Mouse (Mus musculus) embryonic fibroblast, embryonic 13.5 days (primary cell): ENCODE data around the gene Bach2. TPM values are rescaled to one million over a fixed set of nuclear protein-coding genes. Genes with fewer than 3 reads are reported as not detected.

ENCODE experiments used
- H3K27ac ChIP-seq: 2 replicates; pipeline ENCODE4 v1.5.1; 2012; ENCODE audit warnings: low read length, control low read depth, inconsistent platforms; ENCODE audit not compliant: insufficient read depth
- H3K4me1 ChIP-seq: 2 replicates; pipeline ENCODE4 v1.6.1; 2011; ENCODE audit warnings: low read length; ENCODE audit not compliant: control insufficient read depth, insufficient read depth
- H3K4me3 ChIP-seq: 2 replicates; pipeline ENCODE4 v1.5.1; 2011; ENCODE audit warnings: mild to moderate bottlenecking, control low read depth, low read length; ENCODE audit not compliant: insufficient read depth
- CTCF ChIP-seq: IDR thresholded peaks from 2 replicates; pipeline ENCODE4 v1.5.1; 2011; ENCODE audit warnings: mild to moderate bottlenecking, control low read depth, low read length, moderate library complexity, borderline replicate concordance; ENCODE audit not compliant: insufficient read depth
- POLR2A ChIP-seq: IDR thresholded peaks from 2 replicates; pipeline ENCODE4 v1.6.1; 2011; ENCODE audit warnings: low read depth, mild to moderate bottlenecking, control low read depth, low read length, moderate library complexity
- polyA plus RNA-seq: library from polyadenylated mRNA; stranded (reverse); fragments of >200 nt; gene quantifications from 2 replicates; pipeline ENCODE4 v1.2.4, GENCODE M21; 2011; ENCODE audit warnings: low read depth; ENCODE audit not compliant: missing spikeins, insufficient read length

Bach2 gene
- polyA plus RNA-seq, 1 experiment: 6.7 TPM

DNA sequence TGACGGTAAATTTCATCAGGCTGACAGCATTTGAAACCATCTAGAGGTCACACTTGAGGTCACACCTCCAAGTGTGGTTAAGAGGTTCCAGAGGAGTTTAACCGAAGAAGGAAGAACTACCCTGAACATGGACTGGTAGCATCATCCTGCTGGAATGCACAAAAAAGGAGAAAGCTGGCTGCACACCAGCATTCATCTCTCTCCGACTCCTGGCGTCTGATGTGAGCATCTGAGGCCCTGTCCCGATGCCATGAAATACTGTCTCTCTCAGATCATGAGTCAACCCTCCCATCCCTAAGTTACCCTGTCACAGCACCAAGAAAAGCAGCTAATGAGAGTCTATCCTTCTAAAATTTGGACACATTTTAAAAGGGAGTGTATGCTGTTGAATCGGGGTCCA is 17.6 kb upstream of the Bach2 start:
- no peak overlapping the region for H3K4me3 ChIP-seq
- peak overlapping the region; percentile 82 for H3K27ac ChIP-seq
- no peak for TF ChIP-seq POLR2A
- TF ChIP-seq CTCF: no peak
- peaks cover 12% of the 10 kb centered on the region for H3K4me1 ChIP-seq

DNA sequence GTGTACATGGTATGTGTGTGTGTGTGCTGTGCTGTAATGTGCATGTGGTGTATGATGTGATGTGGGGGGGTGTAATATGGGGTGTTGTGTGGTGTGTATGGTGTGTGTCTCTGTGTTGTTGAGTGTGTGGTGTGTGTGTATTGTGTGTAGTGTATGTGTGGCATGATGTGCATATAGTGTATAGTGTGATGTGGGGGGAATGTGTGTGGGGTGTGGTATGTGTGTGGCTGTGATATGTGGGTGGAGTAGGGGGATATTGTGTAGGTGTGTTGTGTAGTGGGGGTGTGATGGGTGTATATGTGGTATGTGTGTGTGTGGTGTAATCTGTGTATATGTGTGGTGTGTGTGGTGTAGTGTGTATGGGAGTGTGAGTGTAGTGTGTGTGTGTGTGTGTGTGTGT is 15.0 kb upstream of the Bach2 start:
- H3K4me3 ChIP-seq: no peak overlapping the region
- no peak overlapping the region for H3K27ac ChIP-seq
- H3K4me1 ChIP-seq: peaks cover 15% of the 10 kb centered on the region
- TF ChIP-seq CTCF: no peak
- no peak for TF ChIP-seq POLR2A

DNA sequence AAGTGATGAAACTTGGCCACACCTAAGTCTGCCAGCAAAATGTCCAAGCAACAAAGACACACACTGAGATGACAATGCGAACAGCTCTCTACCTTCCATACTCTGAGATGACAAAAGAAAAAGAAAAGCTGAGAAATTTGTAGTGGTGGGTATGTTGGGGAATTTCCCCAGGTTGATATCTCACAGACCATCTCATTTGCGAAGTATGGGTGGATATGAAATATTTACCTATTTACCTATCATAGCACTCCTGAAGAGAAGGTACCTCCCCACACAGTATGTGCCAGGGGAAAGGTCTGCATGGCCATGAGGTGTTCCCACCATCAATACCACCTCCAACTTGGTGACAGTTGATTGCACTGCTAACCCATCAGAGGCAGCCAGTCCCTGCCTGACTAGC is 13.4 kb upstream of the Bach2 start:
- Histone ChIP-seq H3K4me3 (no peak overlapping the region), H3K27ac (no peak overlapping the region), H3K4me1 (peaks cover 12% of the 10 kb centered on the region)
- TF ChIP-seq POLR2A (no peak), CTCF (no peak)

DNA sequence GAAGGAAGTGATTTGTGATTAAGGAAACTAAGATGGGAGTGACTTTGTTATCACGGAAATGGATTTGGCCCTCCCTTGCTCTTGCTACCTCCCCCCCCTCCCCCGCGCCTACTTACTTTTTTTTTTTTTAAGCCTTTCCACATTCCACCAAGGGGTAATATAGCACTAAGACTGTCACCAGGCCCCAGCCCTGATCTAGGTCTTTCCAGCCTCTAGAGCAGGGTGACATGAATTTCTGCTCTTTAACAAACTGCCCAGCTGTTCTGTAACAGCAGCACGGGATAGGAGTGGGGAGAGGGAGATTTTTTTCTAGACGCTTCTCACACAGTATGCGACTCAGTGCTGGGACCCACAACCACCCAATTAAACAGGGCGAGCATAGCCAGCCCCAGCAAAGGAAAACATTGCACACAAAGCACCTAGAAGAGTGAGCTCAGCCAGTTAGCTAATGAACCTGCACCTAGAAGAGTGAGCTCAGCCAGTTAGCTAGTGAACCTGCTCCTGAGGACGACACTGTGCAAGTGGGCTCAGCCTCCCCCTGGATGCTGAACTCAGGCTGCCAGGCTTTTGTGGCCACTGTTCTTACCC is 10.5 kb upstream of the Bach2 start:
- no peak overlapping the region for H3K27ac ChIP-seq
- H3K4me1 ChIP-seq: 0 out of 2 replicates have a peak, but pooled peaks cover 4% of the 10 kb centered on the region
- no peak for TF ChIP-seq POLR2A
- no peak for TF ChIP-seq CTCF
- H3K4me3 ChIP-seq: no peak overlapping the region

DNA sequence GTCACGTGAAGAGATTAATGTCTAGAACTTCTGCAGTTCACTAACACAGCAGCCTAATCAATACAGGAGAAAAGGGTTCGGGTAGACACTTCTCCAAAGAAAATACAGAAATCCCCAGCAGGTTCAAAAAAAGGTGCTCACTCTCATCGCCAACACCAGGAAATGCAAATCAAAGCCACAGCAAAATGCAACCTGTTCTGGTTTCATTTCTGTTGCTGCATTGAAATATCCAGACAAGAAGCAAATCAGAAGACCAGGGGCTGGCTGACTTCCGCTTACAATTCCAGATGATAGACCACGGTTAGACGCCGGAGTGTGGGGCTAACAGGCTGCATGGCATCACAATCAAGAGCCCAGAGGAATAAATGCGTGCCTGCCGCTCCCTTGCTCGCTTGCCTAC is 9.3 kb upstream of the Bach2 start:
- TF ChIP-seq POLR2A (no peak), CTCF (no peak)
- H3K27ac ChIP-seq: no peak overlapping the region
- 0 out of 2 replicates have a peak, but pooled peaks cover 4% of the 10 kb centered on the region for H3K4me1 ChIP-seq
- H3K4me3 ChIP-seq: no peak overlapping the region

DNA sequence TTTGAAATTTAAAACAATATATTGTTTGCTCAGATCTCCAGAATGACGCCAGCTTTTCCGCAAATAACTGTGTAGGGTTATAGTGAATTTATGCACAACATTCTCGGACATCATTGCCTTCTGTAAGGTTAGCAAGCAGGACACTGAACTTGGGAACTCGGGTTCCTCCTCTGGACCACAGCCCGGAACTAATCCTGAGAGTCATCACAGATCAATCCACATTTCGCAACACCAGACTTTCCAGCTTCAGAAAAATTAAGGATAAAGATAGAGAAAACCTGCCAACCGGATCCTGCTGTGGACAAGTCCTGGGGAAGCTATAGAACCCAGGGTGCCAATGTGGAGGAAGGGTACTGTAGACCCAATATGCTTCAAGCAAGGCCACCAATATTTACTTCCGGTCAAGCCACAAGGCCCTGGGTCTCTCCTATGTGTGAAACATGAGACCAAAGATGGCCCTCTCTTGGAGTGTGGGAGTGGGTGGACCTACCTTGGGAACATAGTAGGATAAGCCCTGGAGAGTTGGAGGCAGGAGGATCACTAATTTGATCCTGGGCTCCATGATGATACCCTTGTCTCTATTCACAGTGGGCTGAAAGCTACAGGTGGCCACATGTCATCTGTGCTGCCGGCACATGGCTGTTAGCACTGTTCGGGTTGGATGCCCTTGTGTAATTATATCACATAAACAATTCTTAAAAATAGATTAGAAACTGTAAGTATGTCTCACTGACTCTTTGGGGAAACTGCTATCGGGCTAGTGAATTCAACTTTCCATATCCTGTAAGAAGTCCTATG is 7.1 kb upstream of the Bach2 start:
- Histone ChIP-seq H3K4me1 (0 out of 2 replicates have a peak, but pooled peaks cover 5% of the 10 kb centered on the region), H3K4me3 (no peak overlapping the region), H3K27ac (no peak overlapping the region)
- TF ChIP-seq CTCF: no peak
- no peak for TF ChIP-seq POLR2A

DNA sequence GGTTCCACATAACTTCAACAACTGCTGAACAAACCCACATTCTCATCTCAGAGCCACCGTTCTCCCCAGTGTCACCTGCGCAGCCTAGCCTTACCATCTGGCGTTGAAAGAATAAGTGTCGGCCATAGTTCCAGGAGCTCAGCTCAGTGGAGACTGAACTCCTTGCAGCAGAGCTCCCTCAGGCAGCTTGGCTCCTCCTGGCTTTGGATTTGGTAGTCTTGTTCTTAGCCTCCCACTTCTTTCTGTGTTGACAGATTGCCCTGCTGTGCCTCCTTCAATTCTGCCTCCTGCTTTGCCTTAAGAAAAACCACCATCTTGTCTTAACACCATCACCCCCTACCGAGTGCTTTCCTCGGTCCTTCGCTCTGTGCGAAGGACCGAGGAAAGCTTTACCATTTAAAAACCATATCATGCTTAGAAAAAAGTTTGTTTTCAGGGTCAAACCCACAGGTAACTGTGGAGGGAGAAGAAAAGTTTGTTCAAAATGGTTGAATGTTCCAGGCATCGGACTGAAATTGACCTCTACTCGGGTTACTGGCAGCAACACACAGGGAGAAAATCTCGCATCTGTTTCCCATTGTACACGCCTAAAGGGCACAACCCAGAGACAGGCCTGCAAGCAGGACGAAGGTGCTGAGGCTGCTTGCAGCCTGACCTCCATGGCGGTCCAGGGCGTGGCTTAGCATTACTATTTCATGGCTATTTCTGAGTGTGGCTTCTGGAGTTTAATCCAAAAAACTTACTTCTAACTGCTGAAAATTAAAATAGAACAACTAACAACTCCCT is 2.5 kb upstream of the Bach2 start:
- H3K4me1 ChIP-seq: peaks cover 2% of the 10 kb centered on the region; the same call in 1 of the 2 replicates
- no peak overlapping the region for H3K4me3 ChIP-seq
- TF ChIP-seq CTCF (no peak), POLR2A (no peak)
- H3K27ac ChIP-seq: no peak overlapping the region

DNA sequence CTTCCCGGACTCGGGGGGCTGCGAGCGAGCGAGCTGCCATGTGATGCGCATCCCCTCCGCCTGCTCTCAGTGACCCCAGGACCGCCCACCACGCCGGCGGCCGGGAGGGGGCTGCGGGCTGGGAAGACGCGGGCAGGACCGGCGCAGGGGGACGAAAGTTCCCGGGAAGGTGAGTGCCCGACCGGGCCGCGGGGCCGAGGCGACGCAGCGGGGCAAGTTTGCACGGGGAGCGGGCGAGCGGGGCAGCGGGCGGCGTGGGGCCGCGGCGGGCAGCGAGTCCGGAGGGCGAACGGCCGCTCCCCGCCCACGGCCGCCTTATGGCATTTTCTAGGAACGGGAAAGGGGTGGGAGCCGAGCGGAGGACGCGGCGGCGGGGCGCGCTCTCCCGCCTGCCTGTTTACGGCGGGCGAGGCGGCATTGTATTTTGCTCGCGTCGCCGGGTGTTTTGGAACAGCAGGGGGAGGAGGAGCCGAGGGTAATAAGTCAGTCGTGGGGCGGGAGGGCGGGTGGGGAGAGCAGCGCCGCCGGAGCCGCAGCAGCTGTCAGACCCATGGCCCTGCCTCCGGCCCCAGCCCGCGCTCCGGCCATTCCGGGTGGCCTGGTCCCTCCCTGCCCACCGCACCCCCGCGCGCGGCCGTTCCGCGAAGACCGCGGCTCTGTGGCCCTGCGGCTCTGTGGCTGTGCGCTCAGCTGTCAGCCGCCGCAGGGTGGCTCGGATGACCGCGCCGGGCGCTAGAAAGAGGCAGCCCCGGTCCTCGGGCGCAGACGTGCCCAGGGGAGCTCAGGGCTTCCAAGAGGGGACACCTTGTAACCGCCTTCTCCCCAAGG is 531 bp downstream of the Bach2 start:
- H3K4me3 ChIP-seq: peak overlapping the region; percentile 87
- peaks cover 2% of the 10 kb centered on the region; the same call in 1 of the 2 replicates for H3K4me1 ChIP-seq
- TF ChIP-seq POLR2A (no peak), CTCF (no peak)
- H3K27ac ChIP-seq: peak overlapping the region; percentile 30; the same call in 1 of the 2 replicates

DNA sequence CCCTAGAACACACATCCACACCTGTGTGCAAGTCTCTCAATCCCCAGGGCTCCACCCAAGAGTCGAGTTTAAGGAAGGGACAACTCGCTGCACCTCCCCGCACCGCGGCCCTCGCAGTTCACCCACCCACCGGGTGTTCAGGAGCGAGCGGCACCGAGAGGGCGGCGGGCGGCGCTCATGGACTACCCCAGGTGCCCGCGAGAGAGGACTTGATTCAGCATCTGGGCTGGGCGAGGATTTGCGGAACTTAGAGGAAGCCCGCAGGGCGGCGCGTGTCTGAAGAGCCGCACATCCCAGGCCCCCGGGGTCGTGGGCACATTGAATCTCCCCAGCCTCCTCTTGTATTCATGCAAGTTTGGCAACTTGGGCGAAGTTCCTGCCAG is 1.1 kb downstream of the Bach2 start:
- Histone ChIP-seq H3K27ac (peak overlapping the region; percentile 30; the same call in 1 of the 2 replicates), H3K4me1 (peaks cover 2% of the 10 kb centered on the region; the same call in 1 of the 2 replicates), H3K4me3 (peak overlapping the region; percentile 87)
- no peak for TF ChIP-seq CTCF
- no peak for TF ChIP-seq POLR2A
